Mouse (Mus musculus): ENCODE measurements around the gene Trdmt1.
"Not testable (repeated sequence)": the region's sequence is repeated elsewhere in the genome, so short reads cannot be mapped to it uniquely, and the experiment has no call there.

The Trdmt1 gene

GRCm38 (mm10) chr2:13544193-13544824 lies at the start of gene Trdmt1:
Trdmt1 (minus strand) TSS chr2:13544668.
- DNase-seq = peak; percentile 83 to 85

GRCm38 (mm10) chr2:13593328-13593727 lies 48.9 kb upstream of the Trdmt1 start:
- DNase-seq = no peak

- not testable (repeated sequence) for DNase-seq
Measured at GRCm38 (mm10) chr2:13583746-13584145, 39.3 kb upstream of the Trdmt1 start.

- DNase-seq = no peak
Measured at GRCm38 (mm10) chr2:13582184-13582583, 37.7 kb upstream of the Trdmt1 start.

GRCm38 (mm10) chr2:13579991-13580390 lies 35.5 kb upstream of the Trdmt1 start:
- DNase-seq = peak; percentile 57 to 58

- no peak for DNase-seq
Measured at GRCm38 (mm10) chr2:13579315-13579714, 34.8 kb upstream of the Trdmt1 start.

GRCm38 (mm10) chr2:13578473-13579152 lies 34.1 kb upstream of the Trdmt1 start:
- no peak for DNase-seq

GRCm38 (mm10) chr2:13577399-13577798 lies 32.9 kb upstream of the Trdmt1 start:
- DNase-seq = no peak

GRCm38 (mm10) chr2:13575926-13576325 lies 31.5 kb upstream of the Trdmt1 start:
- no peak for DNase-seq

GRCm38 (mm10) chr2:13575287-13575801 lies 30.9 kb upstream of the Trdmt1 start:
- DNase-seq = peak; percentile 88 to 89

- DNase-seq = peak in 1 of 2 experiments; percentile 79
Measured at GRCm38 (mm10) chr2:13574801-13575150, 30.3 kb upstream of the Trdmt1 start.

GRCm38 (mm10) chr2:13574066-13574800 lies 29.8 kb upstream of the Trdmt1 start:
- peak; percentile 64 to 75 for DNase-seq

- DNase-seq = peak; percentile 81 to 82
Measured at GRCm38 (mm10) chr2:13573408-13574065, 29.1 kb upstream of the Trdmt1 start, which contains the start of gene Vim. Vim (plus strand) TSS chr2:13573927.

GRCm38 (mm10) chr2:13572647-13573407 lies 28.4 kb upstream of the Trdmt1 start:
- DNase-seq = peak in 1 of 2 experiments; percentile 12

GRCm38 (mm10) chr2:13572101-13572553 lies 27.7 kb upstream of the Trdmt1 start:
- DNase-seq = no peak

- no peak for DNase-seq
Measured at GRCm38 (mm10) chr2:13570122-13570521, 25.7 kb upstream of the Trdmt1 start.

- DNase-seq = no peak
Measured at GRCm38 (mm10) chr2:13560396-13560795, 15.9 kb upstream of the Trdmt1 start.

- DNase-seq = peak in 1 of 2 experiments; percentile 22
Measured at GRCm38 (mm10) chr2:13559729-13560128, 15.3 kb upstream of the Trdmt1 start.

- DNase-seq = no peak
Measured at GRCm38 (mm10) chr2:13559303-13559702, 14.8 kb upstream of the Trdmt1 start.

- peak; percentile 70 to 76 for DNase-seq
Measured at GRCm38 (mm10) chr2:13558607-13559262, 14.3 kb upstream of the Trdmt1 start.
